Mouse (Mus musculus) monocyte, adult 5-6 weeks (primary cell): ENCODE measurements at regions not wholly inside any gene's neighbourhood (a gene's known extent, or its start where the extent isn't known, plus 50 kb on each side); places are given as distances from the start of the nearest gene placed in this dataset.
"Not testable (repeated sequence)": the region's sequence is repeated elsewhere in the genome, so short reads cannot be mapped to it uniquely, and the experiment has no call there.

ENCODE experiments used
- ATAC-seq: fragments of 153-309, 156-312 bp; replicated peaks from 2 replicates; pipeline ENCODE4 v1.8.0; 2017; ENCODE audit warnings: mild to moderate bottlenecking; ENCODE audit not compliant: low TSS enrichment, insufficient number of reproducible peaks, severe bottlenecking, poor library complexity, low FRiP score

GRCm38 (mm10) chr2:78048030-78048705 lies 102.0 kb upstream of the Cwc22 start:
- ATAC-seq, result no peak

- ATAC-seq, result no peak
Observed at GRCm38 (mm10) chr2:78027319-78027718, 81.1 kb upstream of the Cwc22 start.

GRCm38 (mm10) chr2:78026808-78027207 lies 80.6 kb upstream of the Cwc22 start:
- ATAC-seq, result no peak

DNA sequence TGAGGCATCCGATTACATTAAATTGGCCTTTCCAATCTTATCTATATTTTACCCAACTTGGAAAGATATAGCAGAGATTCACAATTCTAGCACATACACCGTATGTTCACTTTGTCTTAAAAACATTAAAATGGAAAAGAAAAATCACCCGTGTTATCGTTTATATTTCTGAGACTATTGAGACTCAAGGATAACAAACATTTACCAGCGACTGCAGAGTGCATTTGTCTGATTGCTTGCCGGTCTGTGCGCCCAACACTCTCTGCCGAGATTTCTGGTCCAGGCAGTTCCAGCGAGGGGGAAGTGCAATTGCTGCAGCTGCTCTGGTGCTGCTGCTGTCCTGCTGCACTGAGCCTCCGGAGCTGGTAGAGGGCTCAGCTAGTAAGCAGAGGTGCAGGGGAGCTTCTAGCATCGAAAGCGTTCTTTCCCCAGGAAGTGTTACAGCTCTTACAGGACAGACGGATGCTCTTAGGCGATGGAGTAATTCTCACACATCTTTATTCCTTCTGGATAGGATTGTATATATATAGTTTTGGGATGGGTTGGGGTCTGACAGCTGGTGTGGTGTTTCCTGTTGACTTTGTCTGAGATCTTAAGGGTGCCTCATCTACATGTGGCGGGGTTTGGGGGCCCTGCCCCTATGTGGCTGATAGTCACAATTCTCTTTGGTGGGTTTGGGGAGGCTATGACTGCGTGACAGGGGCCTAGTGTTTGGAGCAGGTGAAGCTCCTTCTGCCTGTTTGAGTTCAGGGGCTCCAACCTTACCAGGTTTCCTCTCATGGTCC lies 79.7 kb upstream of the Cwc22 start:
- no peak for ATAC-seq

DNA sequence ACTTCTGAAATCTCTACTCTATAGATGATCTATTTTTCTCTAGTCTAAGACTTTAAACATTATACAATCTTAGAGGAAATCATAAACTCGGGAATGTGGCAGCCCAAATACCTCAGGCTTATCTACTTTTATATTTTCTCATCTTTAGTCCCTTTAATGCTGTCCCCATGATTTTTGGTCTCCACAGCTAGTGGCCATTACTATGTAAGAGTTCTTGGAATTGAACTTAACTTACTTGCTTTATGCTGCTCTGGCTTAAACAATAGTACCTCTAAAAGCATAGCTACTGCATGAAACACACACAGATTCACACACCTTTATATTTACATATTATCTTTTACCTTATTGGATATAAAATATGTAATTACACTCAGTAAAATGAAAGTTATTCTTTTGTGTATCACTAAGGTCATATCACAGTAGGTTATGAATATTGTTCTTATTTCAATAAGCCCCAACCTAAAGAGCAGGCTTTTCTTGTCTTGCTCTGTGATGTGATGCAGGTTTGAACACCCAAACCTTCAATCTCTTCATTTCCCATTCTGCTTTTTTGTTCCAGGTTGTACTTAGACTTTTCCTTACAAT lies 78.9 kb upstream of the Cwc22 start:
- no peak for ATAC-seq

- ATAC-seq, result no peak
Observed at GRCm38 (mm10) chr2:78023916-78024685, 77.9 kb upstream of the Cwc22 start.

DNA sequence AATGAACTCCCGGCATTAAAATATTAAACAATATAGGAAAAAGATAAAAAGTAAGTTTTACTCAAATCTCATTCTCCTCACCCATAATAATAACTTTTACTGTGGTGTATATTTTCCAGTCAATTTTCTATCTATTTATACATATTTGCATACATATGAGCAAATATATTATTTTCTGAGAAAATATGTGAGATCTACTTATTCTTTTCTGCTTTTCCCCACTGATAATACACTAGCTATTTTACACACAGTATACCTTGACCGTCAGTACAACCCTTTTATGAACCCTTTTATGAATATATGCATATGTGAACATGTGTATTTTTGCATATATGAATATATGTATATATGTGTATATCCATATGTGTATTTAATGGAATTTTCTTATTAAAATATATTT lies 77.2 kb upstream of the Cwc22 start:
- ATAC-seq, result no peak

DNA sequence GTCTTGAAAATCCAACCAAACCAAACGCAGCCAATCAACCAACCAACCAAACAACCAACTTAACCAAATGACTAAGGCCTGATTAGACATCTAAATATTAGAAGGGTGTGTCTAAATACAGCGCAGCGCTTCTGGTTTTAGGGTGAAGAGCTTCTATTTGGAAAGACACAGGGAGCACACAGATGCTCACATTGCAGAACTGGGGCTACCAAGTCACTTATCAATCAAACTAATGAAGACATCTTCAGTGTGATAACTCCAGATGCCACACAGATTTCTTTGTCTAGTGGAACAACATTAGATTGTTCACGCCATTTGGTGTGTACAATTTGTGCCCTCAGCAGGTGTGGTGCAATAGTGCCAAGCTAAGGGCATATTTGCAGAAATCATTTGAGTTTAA lies 76.6 kb upstream of the Cwc22 start:
- no peak for ATAC-seq

- no peak for ATAC-seq
Observed at GRCm38 (mm10) chr2:78021905-78022304, 75.7 kb upstream of the Cwc22 start.

GRCm38 (mm10) chr2:78021356-78021900 lies 75.3 kb upstream of the Cwc22 start:
- ATAC-seq, result no peak

DNA sequence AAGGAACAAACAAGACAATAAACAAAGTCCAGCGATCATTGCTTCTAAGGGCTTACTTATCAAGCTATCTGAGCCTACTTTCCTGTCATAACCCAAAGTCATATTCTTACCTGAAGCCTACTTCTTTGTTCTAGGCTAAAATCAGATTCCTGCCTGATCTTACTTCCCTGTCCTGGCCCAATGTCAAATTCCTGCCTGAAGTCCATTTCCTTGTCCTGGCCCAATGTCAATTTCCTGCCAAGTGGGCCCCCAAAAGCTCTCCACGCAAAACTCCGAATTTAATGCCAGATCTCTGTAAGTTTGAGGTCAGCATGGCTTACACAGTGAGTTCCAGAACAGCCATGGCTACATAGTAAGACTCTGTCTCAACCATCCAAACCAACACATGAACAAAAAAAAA lies 74.3 kb upstream of the Cwc22 start:
- ATAC-seq, result no peak

- no peak for ATAC-seq
Observed at GRCm38 (mm10) chr2:78019916-78020315, 73.7 kb upstream of the Cwc22 start.

DNA sequence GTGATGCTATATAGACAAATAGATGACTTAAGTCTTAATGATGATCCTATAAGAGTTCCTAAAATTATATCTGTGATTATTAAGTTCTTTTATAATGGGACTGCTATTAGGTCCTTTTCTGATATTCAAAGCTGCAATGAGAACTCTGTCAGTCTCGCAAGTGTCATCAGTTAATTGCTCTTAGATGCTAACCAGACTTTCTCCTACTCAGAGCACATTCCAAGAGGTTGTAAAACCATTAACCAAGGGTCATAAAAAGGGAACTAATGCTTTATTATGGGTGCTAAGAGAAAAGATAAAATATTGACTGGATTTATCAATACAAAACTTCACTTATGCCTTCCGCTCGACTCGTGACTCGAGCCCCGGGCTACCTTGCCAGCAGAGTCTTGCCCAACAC lies 66.3 kb upstream of the Cwc22 start:
- not testable (repeated sequence) for ATAC-seq

GRCm38 (mm10) chr2:78011821-78012220 lies 65.6 kb upstream of the Cwc22 start:
- ATAC-seq, result no peak

DNA sequence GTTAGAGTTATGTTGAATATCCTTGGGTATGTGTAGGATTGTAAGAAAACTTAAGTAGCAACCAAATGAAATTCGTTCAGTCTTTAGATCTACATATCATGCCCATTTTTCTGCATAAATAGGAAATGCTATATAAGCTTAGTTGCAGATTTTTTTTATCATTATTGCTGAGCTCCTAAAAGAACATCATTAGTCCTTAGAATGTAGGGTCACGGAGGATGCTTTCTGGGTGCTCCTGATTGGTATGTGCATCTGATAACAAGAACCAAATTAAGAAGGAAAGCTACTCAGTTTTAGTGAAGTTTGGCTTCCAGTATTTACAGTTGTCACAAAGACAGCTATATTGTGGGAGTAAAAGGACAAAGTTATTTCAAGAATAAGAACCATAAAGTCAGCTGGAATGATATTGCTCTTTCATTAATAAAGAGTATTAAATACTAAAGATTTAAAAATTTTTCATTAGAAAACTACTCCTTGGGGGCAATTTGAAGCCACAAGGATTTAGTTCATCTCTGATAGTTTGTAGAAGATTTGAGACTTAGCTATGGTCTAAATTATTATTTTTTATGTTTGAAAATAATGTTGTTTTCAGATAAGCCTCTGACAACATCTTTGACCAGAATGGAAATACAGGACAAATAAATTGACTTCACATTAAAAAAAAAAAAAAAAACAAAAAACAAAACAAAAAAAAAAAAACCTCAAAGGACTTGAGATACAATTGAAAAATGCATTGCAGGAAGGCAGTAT lies 65.1 kb upstream of the Cwc22 start:
- ATAC-seq, result no peak

DNA sequence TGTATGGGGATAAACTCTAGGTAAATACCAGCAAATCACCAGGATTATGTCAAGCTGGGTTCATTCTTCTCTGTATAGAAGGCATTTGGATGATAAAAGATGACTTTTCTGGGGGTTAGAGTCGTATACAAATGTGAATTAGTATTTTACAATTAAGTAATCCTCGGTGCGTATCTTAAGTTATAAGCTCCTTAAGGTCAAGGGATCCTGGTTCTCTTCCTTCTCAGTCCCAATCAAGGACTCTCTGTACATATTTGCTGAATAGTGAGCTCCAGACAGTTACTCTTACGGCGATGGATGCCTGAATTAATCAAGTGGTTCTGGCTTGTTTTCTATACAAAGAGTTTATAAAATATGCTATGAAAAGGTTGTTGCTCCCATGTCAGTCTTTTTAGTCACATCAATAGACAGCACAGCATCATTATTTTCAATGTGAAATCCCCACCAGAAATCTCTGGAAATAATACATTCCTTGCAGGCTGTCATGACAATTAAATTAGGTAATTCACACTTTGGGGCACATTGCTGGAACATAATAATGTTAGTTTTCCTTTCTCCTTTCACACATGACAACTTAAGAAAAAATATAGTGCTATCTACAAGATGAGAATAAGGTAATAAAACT lies 64.0 kb upstream of the Cwc22 start:
- ATAC-seq, result no peak

DNA sequence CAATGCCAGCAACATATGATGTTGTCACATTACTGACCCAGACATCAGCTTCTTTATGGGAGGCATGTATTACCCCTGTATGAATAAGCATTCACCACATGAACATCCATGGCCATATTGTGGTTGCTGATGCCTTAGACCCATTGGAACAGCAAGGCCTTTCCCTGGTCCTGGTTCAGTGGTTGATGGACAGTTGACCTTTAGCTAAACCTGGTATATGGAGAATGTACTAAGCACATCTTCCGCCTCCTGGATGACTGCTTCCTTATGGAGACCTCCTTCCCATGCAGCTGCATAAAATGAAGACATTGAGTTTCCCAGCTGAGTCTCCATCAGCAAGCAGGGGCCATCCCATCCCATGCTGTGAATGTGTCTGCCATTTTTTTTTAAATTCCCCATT lies 61.9 kb upstream of the Cwc22 start:
- ATAC-seq, result no peak

- ATAC-seq, result no peak
Observed at GRCm38 (mm10) chr2:78005402-78006021, 59.3 kb upstream of the Cwc22 start.
